Mouse (Mus musculus) layer of hippocampus, adult 9-11 months (tissue): ENCODE data around the gene Tirap.

Experiments
- DNase-seq: peaks from one replicate; pipeline ENCODE4 v3.0.0; 2022

Tirap gene

GRCm38 (mm10) chr9:35145118-35145517 is 55.0 kb downstream of the Tirap start:
- DNase-seq = no peak

- no peak for DNase-seq
Observed at GRCm38 (mm10) chr9:35142221-35142620, 57.9 kb downstream of the Tirap start.

- no peak for DNase-seq
Observed at GRCm38 (mm10) chr9:35139231-35139744, 60.8 kb downstream of the Tirap start.

DNA sequence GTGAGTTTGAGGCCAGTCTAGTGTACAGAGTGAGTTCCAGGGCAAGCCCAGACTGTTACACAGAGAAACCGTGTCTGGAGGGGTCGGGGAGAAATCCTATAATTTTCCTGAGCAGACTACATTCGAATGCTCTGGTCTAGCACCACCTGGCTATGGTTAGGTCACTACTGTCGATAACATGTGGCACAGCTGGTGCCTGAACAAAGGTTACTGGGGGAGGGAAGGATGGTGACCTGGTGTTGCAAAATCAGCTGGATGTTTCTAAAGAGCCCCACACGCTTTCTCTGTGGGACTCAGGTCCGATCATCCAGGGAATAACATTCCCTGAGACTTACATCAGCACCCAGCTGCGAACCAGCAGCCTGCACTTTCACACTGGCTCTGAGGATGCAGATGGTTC is 62.1 kb downstream of the Tirap start:
- no peak for DNase-seq

DNA sequence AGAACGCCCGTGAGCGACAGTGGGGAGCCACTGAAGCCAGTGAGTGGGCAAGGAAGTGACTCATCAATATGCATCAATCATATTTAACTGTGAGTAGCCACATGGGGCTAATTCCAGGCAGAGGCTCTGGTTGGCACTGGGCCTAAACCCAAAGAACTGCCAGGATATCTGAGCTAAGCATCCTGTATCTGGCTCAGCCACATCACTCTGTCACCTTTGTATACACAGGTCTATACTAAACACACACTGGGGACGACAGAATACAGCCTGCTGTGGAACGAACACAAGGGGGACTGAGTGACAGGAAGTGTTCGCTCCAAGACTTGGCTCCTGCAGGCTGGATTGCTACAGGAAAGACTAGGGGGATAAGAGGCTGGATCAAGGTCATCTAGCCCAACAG is 64.5 kb downstream of the Tirap start:
- DNase-seq = no peak
